Mouse (Mus musculus) right cerebral cortex, postnatal 14 days (tissue): ENCODE results near the gene Olfr165.
"Not testable (repeated sequence)": the region's sequence is repeated elsewhere in the genome, so short reads cannot be mapped to it uniquely, and the experiment has no call there.

ENCODE experiments used
- DNase-seq: peaks from one replicate; pipeline ENCODE4 v3.0.0; 2022

Olfr165 gene

GRCm38 (mm10) chr16:19423034-19423433, at the start of gene Olfr165:
Gene Olfr165 (minus strand): TSS chr16:19423134.
- no peak for DNase-seq

- DNase-seq, result no peak
These were observed 41.4 kb upstream of the Olfr165 start for GRCm38 (mm10) chr16:19464365-19464764.

GRCm38 (mm10) chr16:19458741-19459140, 35.8 kb upstream of the Olfr165 start:
- DNase-seq, result not testable (repeated sequence)

- no peak for DNase-seq
These were observed 35.0 kb downstream of the Olfr165 start for GRCm38 (mm10) chr16:19387984-19388383.
